Mouse (Mus musculus): ENCODE results near the gene Itga2.
A peak's percentile ranks its signal among the peaks of the same experiment; 100 is the strongest.

Itga2 gene

DNA sequence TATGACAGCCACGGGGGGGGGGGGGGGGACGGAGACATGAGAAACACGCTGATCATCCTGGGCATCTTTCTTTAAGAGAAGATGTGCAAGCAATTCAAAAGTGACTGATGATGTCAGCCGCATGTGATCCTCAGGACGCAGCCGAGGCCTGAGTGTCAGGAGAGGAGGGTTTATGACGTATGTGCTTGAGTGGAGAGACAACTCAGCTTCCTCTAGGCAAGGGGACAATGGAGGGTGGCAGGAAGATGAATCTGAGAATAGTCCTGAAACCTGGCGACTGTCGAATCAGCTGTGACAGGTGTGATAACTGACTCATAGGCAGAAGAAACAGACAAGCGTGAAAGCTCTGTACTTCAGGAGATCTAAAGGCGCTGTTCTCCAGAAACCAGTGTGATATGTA lies 53.2 kb downstream of the Itga2 start:
- DNase-seq (ENCODE audit: low spot score in 2 of 2) = no peak

GRCm38 (mm10) chr13:114876005-114876520 lies 55.8 kb downstream of the Itga2 start:
- DNase-seq (ENCODE audit: low spot score in 2 of 2) = no peak

DNA sequence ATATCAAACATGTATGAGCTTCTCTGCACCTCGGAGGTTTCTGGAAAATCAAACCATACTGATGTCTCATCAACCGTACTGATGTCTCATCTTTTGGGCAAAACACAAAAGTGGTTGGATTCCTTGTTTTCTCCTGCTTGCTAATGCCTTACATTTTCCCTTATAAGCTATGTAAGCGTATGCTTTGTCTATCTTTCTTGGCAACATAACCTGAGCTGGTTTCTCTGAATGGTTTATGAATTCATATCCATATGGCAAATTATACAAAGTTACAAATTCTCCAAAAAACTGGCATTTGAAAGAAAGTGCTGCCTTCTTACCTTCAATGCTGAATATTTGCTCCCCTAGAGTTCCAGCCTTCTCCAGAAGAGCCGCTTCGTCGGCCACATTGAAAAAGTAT lies 57.2 kb downstream of the Itga2 start:
- no peak for DNase-seq (ENCODE audit: low spot score in 2 of 2)

GRCm38 (mm10) chr13:114857525-114857924 lies 74.4 kb downstream of the Itga2 start:
- DNase-seq (ENCODE audit: low spot score in 2 of 2) = no peak

GRCm38 (mm10) chr13:114856269-114856627 lies 75.7 kb downstream of the Itga2 start:
- no peak for DNase-seq (ENCODE audit: low spot score in 2 of 2)

DNA sequence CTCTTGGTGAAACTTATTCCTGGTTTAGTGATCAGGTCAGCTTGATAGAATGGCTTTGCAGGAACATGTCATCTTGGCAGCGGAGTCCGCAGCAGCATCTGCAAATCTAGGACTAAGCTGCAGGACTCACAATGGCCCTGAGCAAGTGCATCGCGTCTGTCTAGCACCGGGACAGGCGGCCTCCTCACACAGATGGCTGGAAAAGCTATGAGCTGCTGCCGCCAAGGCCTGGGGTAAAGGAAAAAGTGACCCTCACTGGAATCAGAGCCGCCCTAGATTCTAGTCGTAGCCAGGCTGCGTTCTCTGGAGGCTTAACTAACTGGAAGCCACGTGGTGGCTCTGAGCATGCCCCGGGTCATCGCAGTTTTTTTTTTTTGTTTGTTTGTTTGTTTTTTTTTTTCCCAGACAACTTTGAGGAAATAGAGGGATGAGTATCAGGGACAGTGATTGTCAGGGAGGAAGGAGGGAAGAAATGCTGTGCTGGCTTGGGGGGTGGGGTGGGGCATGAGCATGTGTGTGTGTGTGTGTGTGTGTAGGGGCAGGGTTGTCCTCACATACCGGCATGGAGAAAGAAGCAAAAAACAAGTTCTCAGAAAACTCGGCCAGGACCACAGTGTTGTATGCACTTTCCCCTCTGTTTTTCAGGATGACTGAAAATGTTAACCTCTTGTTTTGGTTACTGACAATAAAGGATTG lies 76.2 kb downstream of the Itga2 start:
- no peak for DNase-seq (ENCODE audit: low spot score in 2 of 2)

DNA sequence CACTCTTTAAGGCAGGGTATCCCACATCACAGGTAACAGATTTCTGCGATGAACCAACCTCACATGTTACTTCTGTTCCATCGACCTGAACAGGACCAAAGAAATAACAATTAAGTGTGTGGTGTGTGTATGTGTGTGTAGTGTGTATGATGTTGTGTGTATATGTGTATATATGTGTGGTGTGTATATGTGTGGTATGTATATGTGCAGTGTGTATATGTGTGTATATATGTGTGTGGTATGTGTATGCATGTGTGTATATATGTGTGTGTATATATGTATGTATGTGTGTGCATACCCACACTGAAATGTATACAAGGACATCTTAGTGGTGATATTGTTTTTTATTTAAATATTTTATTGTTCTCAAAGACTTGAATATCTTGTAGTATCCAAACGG lies 77.5 kb downstream of the Itga2 start:
- no peak for DNase-seq (ENCODE audit: low spot score in 2 of 2)

- no peak for DNase-seq (ENCODE audit: low spot score in 2 of 2)
These were observed 77.9 kb downstream of the Itga2 start for GRCm38 (mm10) chr13:114854023-114854422.

DNA sequence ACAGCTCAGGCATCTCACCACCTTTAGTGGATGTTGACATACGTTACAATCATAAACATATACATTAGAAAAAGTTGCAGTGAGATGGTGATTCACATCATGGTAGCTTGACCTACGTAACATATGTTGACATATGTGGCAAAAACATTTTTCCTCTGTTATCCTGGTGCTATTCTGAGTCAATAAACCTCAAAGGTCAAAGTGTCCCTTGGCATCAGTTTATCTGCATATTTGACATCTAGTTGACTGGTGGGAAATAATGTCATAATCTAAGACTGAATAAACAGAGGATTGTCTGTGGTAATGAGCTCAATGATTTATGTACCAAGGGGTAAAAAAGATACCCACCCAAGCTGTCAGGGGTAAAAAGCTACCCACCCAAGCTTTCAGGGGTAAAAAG lies 78.7 kb downstream of the Itga2 start:
- DNase-seq (ENCODE audit: low spot score in 2 of 2) = no peak

DNA sequence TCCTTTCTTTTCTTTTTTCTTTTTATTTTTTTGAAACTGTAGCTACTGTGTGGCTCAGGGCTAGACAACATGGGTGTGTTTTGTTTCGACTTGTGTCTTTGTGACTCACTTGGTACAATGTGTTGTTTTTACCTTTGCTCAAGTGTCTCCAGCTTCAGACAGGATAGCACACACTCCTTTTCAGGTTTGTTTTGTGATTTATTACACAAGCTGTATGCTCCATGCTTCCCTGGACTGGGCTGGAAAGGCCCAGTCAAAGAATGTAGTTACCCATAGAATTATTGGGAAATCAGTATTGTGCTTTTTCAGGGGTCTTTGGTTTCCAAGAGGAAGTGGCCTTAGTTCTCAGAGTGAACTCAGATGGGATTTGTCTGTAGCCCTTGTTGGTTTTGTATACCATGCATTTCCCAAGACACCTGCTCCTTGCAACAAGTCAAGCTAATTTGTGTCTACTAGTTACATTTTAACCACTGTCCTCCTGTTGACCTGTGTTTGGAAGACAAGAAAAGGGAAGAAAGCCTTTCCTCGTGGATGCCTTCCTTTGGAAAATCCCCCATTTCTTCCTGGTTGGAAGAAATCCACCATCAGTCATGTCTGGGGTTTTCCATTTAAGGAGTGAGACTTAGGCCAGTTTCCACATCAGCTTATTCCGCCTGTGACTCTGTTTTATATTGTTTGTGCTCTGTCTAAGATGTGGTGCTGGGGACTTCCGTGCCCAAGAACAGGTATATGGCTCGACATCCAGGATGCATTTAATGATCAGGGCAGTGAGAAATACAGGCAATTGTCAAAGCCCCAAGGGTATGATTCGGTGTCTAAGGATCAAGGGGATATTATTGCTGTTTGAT lies 79.4 kb downstream of the Itga2 start:
- DNase-seq (ENCODE audit: low spot score in 2 of 2) = no peak

GRCm38 (mm10) chr13:114848945-114849344 lies 83.0 kb downstream of the Itga2 start:
- DNase-seq (ENCODE audit: low spot score in 2 of 2) = no peak

DNA sequence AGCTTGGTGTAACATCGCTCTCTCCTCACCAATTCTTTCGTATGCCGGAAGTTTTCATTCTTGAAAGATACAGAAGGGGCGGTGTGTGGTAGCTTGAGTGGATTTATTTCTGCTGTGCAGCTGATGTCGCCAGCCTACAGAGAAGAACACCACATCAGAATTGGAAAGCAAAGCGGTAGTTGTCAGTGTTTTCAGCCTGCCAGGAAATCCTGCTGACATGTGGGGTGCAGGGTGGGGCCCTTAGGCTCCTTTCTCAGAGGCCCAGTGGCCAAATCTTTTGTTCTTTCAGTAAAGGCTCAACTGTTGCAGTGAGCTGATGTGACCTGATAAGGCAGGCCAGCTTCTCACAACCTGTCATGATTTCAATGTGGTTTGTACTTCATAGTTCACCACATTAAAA lies 86.1 kb downstream of the Itga2 start:
- peak; percentile 49 to 52 for DNase-seq (ENCODE audit: low spot score in 2 of 2)

- no peak for DNase-seq (ENCODE audit: low spot score in 2 of 2)
These were observed 88.6 kb downstream of the Itga2 start for GRCm38 (mm10) chr13:114843318-114843717.

DNA sequence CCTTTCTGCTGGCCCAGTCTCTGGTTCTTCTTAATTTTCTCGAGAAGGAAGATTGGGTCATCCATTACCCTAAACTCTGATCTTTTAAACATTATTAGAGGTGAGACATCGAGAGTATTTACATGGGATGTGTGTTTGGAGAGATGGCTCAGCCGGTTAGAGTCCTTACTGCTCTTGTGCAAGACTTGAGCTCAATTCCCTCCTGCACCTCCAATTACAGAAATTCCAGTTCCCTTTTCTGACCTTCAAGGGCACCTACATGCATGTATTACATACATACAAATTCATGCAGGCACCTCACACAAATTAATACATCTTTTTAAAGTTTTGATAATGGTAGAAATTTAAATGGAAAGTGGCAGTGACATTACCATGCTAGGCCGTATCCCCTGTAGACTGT lies 91.4 kb downstream of the Itga2 start:
- DNase-seq (ENCODE audit: low spot score in 2 of 2) = no peak

GRCm38 (mm10) chr13:114839098-114839497 lies 92.8 kb downstream of the Itga2 start:
- DNase-seq (ENCODE audit: low spot score in 2 of 2) = no peak

DNA sequence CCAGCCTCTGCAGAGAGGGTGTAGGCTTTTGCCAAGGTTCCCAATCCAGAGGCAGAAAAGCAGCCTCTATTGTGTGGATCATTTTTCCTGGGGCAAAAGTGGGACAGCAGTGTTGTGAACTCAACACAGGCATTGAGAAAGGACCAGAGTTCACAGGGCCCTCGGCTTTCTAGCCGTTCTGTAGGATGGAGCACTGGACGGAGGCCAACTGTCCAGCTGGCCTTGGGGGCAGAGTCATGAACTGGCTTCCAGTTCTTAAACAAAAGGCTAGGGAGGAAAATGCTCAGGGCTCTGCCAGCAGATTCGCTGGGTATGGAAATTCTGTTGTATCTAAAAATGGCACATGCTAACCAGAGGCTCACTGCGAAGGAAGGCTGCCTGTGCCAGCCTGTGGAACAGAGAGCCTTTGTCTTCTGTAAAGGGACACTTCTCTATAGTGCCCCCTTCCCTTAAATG lies 93.3 kb downstream of the Itga2 start:
- no peak for DNase-seq (ENCODE audit: low spot score in 2 of 2)

GRCm38 (mm10) chr13:114837061-114837460 lies 94.8 kb downstream of the Itga2 start:
- no peak for DNase-seq (ENCODE audit: low spot score in 2 of 2)

DNA sequence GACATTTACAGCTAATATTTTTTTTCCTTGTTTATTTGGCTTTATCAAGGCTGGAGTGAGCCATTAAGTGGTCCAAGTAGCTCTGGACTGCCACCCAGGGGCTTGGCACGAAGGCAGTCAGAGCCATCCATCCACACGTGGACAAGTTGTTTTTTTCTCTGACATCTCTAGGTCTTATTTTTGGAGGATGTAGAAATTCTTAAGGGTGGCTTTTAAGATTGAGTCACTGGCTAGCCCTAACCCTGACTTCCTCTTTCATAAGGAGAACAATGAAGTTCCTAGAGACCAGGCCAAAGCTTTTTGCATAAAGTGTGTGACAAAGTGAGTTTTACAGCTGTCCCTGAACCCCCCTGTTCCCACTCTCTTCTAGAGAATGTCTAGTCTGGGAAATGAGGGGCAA lies 97.3 kb downstream of the Itga2 start:
- peak; percentile 14 to 32 for DNase-seq (ENCODE audit: low spot score in 2 of 2)

DNA sequence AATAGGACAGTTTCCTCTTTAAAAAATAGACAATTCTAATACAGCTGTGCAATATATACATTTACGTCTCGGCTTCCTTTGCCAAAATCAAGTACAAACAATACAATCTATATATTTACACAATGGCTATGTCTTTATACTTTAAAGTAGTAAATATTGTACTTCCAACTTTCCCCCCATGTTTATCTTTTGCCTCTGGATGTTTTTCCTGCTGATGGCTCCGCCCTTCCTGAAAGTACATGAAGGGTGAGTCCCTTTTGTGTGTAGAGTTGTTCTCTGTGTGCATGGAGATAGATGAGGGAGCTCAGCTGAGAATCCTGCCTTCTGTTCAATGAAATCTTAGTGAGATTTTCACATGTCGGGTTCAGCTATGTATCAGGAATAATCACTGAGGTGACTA lies 98.5 kb downstream of the Itga2 start:
- DNase-seq (ENCODE audit: low spot score in 2 of 2) = no peak

GRCm38 (mm10) chr13:114832761-114833160 lies 99.1 kb downstream of the Itga2 start:
- peak in 1 of 2 experiments; percentile 17 for DNase-seq (ENCODE audit: low spot score in 2 of 2)

- peak in 1 of 2 experiments; percentile 37 for DNase-seq (ENCODE audit: low spot score in 2 of 2)
These were observed 100.5 kb downstream of the Itga2 start for GRCm38 (mm10) chr13:114831367-114831833.

DNA sequence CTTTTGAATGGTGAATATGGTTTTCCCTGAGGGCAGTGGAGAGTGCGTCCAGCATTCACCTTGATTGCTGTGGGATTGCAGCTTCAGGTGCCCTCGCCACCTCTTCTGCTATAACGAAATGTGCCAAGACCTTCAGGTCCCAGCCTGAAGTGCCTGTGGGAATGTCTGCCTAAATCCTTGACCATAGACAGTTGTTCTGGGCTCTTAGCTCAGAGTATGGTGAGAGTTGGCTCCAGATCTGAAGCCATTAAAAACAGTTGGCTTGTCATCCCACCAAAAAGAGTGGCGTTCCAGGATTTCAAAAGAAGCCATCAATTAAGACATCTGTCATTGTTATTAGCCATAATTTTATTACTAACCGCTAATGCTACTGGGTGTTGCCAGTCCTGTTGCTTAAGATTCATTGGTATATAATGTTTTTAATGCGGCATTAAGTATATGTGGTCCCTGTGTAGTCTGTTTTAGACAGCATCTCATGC lies 106.5 kb downstream of the Itga2 start:
- DNase-seq (ENCODE audit: low spot score in 2 of 2) = no peak

DNA sequence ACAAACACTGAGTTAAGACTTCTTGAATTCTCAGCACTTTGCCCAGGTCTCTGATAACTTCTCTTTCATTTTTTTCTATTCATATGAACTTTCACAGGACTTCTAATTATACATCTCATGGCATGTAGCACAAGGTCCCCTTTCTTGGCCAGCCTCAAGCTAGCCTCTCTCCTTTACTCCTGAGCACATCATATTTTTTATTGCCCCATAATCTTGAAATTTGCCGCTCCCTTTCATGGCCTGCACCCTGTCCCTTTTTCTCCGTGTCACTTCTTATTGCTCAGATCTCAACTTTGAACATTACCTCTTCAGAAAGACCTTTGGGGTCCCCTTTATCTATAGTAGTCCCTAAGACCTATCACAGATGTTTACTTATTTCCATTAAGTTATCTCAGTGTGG lies 109.0 kb downstream of the Itga2 start:
- no peak for DNase-seq (ENCODE audit: low spot score in 2 of 2)

All from spleen, postnatal 36 days (tissue).